Mouse (Mus musculus) G1E (cell line): ENCODE results near the gene Tmed10.

ENCODE experiments used
- CTCF ChIP-seq: IDR thresholded peaks from 2 replicates; pipeline ENCODE4 v1.5.1; 2012; ENCODE audit warnings: low read depth, low read length, inconsistent platforms, mixed read lengths
- GATA1 ChIP-seq: IDR thresholded peaks from 2 replicates; pipeline ENCODE4 v1.6.1; 2012; ENCODE audit warnings: borderline replicate concordance, low read length, inconsistent platforms, mixed read lengths
- GATA2 ChIP-seq: IDR thresholded peaks from 2 replicates; pipeline ENCODE4 v1.6.1; 2012; ENCODE audit warnings: low read depth, low read length, inconsistent platforms, borderline replicate concordance
- POLR2AphosphoS5 ChIP-seq: IDR thresholded peaks from 2 replicates; pipeline ENCODE4 v1.6.1; 2012; ENCODE audit warnings: low read depth, low read length, inconsistent platforms; ENCODE audit not compliant: insufficient replicate concordance

- TF ChIP-seq CTCF, result no peak
- no peak for TF ChIP-seq GATA1
- TF ChIP-seq GATA2, result no peak
- TF ChIP-seq POLR2AphosphoS5, result no peak
Observed at GRCm38 (mm10) chr12:85420945-85421344, 46.3 kb upstream of the Tmed10 start.
